Mouse (Mus musculus) forebrain, embryonic 12.5 days (tissue): ENCODE measurements around the gene Ptafr. TPM values are rescaled to one million over a fixed set of nuclear protein-coding genes. Genes with fewer than 3 reads are reported as not detected.

Source experiments
- ATAC-seq: fragments of 200-750 bp; cut with Nextera tagmentation; 2 replicates; pipeline ENCODE4 v1.8.0; 2017; ENCODE audit warnings: moderate TSS enrichment; ENCODE audit not compliant: low FRiP score
- H3K27ac ChIP-seq: fragments of 300-500 bp; sonication (generic); 2 replicates; pipeline ENCODE4 v1.5.1; 2016; ENCODE audit warnings: mild to moderate bottlenecking
- H3K27me3 ChIP-seq: fragments of 300-500 bp; sonication (generic); 2 replicates; pipeline ENCODE4 v1.6.1; 2016; ENCODE audit warnings: mild to moderate bottlenecking
- H3K36me3 ChIP-seq: fragments of 300-500 bp; sonication (generic); replicated peaks from 2 replicates; pipeline ENCODE4 v1.6.1; 2016; ENCODE audit warnings: mild to moderate bottlenecking
- H3K4me1 ChIP-seq: fragments of 300-500 bp; sonication (generic); 2 replicates; pipeline ENCODE4 v1.6.1; 2016
- H3K4me2 ChIP-seq: fragments of 300-500 bp; sonication (generic); 2 replicates; pipeline ENCODE4 v1.6.1; 2016; ENCODE audit warnings: mild to moderate bottlenecking, moderate library complexity
- H3K4me3 ChIP-seq: fragments of 300-500 bp; sonication (generic); replicated peaks from 2 replicates; pipeline ENCODE4 v1.5.1; 2016; ENCODE audit warnings: mild to moderate bottlenecking
- H3K9ac ChIP-seq: fragments of 300-500 bp; sonication (generic); 2 replicates; pipeline ENCODE4 v1.6.1; 2016; ENCODE audit warnings: mild to moderate bottlenecking
- H3K9me3 ChIP-seq: fragments of 300-500 bp; sonication (generic); 2 replicates; pipeline ENCODE4 v1.6.1; 2016
- WGBS: fragments of 180-500 bp; shearing (Covaris S2); methylation state at CpG from one replicate; pipeline ENCODE4 v1.1.7; 2016; 5-methylcytosine and 5-hydroxymethylcytosine counted together
- polyA plus RNA-seq: library from polyadenylated mRNA; unstranded; fragments of >200 nt; fragmentation: Nextera tagmentation; extraction: Ambion mirVana; gene quantifications from 2 replicates; pipeline ENCODE4 v1.2.1, GENCODE M21; 2016

Ptafr gene
- polyA plus RNA-seq, 1 experiment from 2014 or later: 0.45 TPM

DNA sequence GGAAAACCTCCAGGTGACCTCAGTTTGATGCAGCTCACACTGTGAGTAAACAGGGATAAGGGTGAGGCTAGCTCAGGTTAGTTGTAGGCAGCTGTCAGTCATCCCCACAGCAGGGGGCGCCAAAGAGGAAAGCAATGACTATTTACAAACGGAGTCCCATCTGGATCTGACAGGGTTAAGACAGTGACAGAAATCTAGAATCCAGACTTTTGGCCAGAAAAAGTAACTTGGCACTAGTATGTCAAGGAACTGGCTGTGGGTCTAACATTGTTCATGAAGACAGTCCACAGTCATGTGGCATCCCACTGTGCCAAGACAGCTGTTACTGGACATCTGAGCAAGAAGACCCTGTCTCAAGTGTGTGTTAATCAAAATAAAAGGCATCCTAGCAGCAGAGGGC is 65.0 kb downstream of the Ptafr start:
- Histone ChIP-seq H3K27me3 (no peaks in the 10 kb centered on the region), H3K9me3 (no peaks in the 10 kb centered on the region), H3K4me3 (no peak overlapping the region), H3K9ac (no peak overlapping the region), H3K4me2 (no peak overlapping the region), H3K27ac (no peak overlapping the region), H3K36me3 (no peaks in the 10 kb centered on the region), H3K4me1 (no peaks in the 10 kb centered on the region)
- 9% methylated on average over 2 of the region's 2 CpGs for WGBS
- ATAC-seq: no peak

Other genes starting within 250 kb of the Ptafr start
- gene Trnau1ap, start 234.5 kb upstream of the Ptafr start, polyA plus RNA-seq: 77.8 and 88.3 TPM in 2 replicates
- gene Rcc1, start 210.5 kb upstream of the Ptafr start, polyA plus RNA-seq: 103 and 109 TPM in 2 replicates
- 22.3 and 26.3 TPM in 2 replicates for gene Phactr4, start 141.6 kb upstream of the Ptafr start, polyA plus RNA-seq
- gene Med18, start 100.1 kb upstream of the Ptafr start, polyA plus RNA-seq: 21.0 and 25.5 TPM in 2 replicates
- 7.6 and 11.3 TPM in 2 replicates for gene Sesn2, start 53.6 kb upstream of the Ptafr start, polyA plus RNA-seq
- gene Atpif1, start 30.4 kb upstream of the Ptafr start, polyA plus RNA-seq: 1,084 and 1,150 TPM in 2 replicates
- gene Dnajc8, start 28.5 kb upstream of the Ptafr start, polyA plus RNA-seq: 188 and 201 TPM in 2 replicates
- gene Eya3, start 74.9 kb downstream of the Ptafr start, polyA plus RNA-seq: 25.5 and 28.4 TPM in 2 replicates
- 4.0 and 5.4 TPM in 2 replicates for gene Xkr8, start 168.5 kb downstream of the Ptafr start, polyA plus RNA-seq
- 3.2 and 4.1 TPM in 2 replicates for gene Smpdl3b, start 193.2 kb downstream of the Ptafr start, polyA plus RNA-seq
- gene Rpa2, start 204.3 kb downstream of the Ptafr start, polyA plus RNA-seq: 136 and 143 TPM in 2 replicates
- 0.29 and 0.67 TPM in 2 replicates for gene Themis2, start 232.3 kb downstream of the Ptafr start, polyA plus RNA-seq